Mouse (Mus musculus) kidney, adult 2 months (tissue): ENCODE data around the gene Zfp579. TPM values are rescaled to one million over a fixed set of nuclear protein-coding genes. Genes with fewer than 3 reads are reported as not detected.
"Not testable (repeated sequence)": the region's sequence is repeated elsewhere in the genome, so short reads cannot be mapped to it uniquely, and the experiment has no call there.

Experiments used
- DNase-seq: peaks from one replicate; pipeline ENCODE4 v3.0.0; 2021
- H3K27ac ChIP-seq: fragments of 200-500 bp; 2 replicates; pipeline ENCODE4 v1.5.1; 2012; ENCODE audit warnings: low read depth, low read length, control low read depth, inconsistent platforms; ENCODE audit not compliant: insufficient read depth
- H3K27me3 ChIP-seq: fragments of 200-500 bp; replicated peaks from 2 replicates; pipeline ENCODE4 v1.6.1; 2012; ENCODE audit warnings: mild to moderate bottlenecking, moderate library complexity, low read length, inconsistent platforms; ENCODE audit not compliant: control insufficient read depth, insufficient read depth
- H3K36me3 ChIP-seq: fragments of 200-500 bp; 2 replicates; pipeline ENCODE4 v1.6.1; 2012; ENCODE audit warnings: mild to moderate bottlenecking, moderate library complexity, low read length, inconsistent platforms; ENCODE audit not compliant: control insufficient read depth, insufficient read depth
- H3K4me1 ChIP-seq: fragments of 200-500 bp; 2 replicates; pipeline ENCODE4 v1.6.1; 2011; ENCODE audit warnings: low read length; ENCODE audit not compliant: control insufficient read depth, insufficient read depth
- H3K4me3 ChIP-seq: fragments of 200-500 bp; 2 replicates; pipeline ENCODE4 v1.5.1; 2011; ENCODE audit warnings: mild to moderate bottlenecking, low read depth, low read length, control low read depth; ENCODE audit not compliant: insufficient read depth
- CTCF ChIP-seq: fragments of 200-500 bp; conservative IDR thresholded peaks from 2 replicates; pipeline ENCODE4 v1.5.1; 2011; ENCODE audit warnings: low read depth, mild to moderate bottlenecking, control low read depth, low read length, moderate library complexity, mixed read lengths; ENCODE audit not compliant: insufficient read depth, insufficient read length
- POLR2A ChIP-seq: fragments of 200-500 bp; IDR thresholded peaks from one replicate; pipeline ENCODE4 v1.6.1; 2011; ENCODE audit warnings: low read depth, low read length, control low read depth
- WGBS: fragments of 180-500 bp; shearing (Covaris S2); methylation state at CpG from one replicate; pipeline ENCODE4 v1.1.7; 2018; 5-methylcytosine and 5-hydroxymethylcytosine counted together
- polyA plus RNA-seq: library from polyadenylated mRNA; depleted of rRNA; stranded (reverse); fragments of >200 nt; gene quantifications from 2 replicates; pipeline ENCODE4 v1.2.3, GENCODE M21; 2012

Gene Zfp579
- polyA plus RNA-seq, 1 experiment, result 49.9 TPM

- under 1% methylated on average over 49 of the region's 49 CpGs for whole genome bisulfite sequencing
- Histone ChIP-seq H3K4me1 (peaks cover 9% of the 10 kb centered on the region; the same call in 1 of the 2 replicates), H3K36me3 (no peaks in the 10 kb centered on the region), H3K4me3 (peak within 1 kb of the TSS; percentile 63), H3K27ac (peak within 1 kb of the TSS; percentile 93), H3K27me3 (no peaks in the 10 kb centered on the region)
- TF ChIP-seq CTCF, result no peak
- peak; percentile 83 for TF ChIP-seq POLR2A
- peak; percentile 100 for DNase-seq
Measured at GRCm38 (mm10) chr7:5020000-5020681, 24.2 kb upstream of the Zfp579 start, which contains the start of the genes Zfp865 and Ccdc106. Gene Zfp865, plus strand, starts transcription at chr7:5020376. Gene Ccdc106, plus strand, starts transcription at chr7:5020553.

GRCm38 (mm10) chr7:5019576-5019975, 23.6 kb upstream of the Zfp579 start:
- not testable (repeated sequence) for H3K27me3 ChIP-seq, H3K36me3 ChIP-seq, DNase-seq, H3K4me1 ChIP-seq
- peak overlapping the region; percentile 17 for H3K4me3 ChIP-seq
- 15% methylated on average over 8 of the region's 8 CpGs for WGBS
- peak overlapping the region; percentile 34; the same call in 1 of the 2 replicates for H3K27ac ChIP-seq

DNA sequence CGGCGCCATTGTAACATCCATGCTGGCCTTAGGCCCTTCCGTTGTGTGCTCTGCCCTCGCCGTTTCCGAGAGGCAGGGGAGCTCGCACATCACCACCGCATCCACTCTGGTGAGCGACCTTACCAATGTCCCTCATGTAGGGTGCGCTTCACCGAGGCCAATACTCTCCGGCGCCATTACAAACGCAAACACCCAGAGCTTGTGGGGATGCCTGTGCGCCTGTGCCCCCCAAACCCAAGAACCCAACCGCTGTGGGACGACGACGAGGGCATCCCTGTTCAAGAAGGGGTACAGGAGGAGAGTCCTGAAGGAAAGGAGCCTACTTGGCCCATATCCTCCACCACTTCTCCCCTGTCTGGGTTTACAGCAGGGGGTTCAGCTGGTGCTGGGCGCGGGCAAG, 22.0 kb upstream of the Zfp579 start:
- no peak overlapping the region for H3K4me3 ChIP-seq
- H3K36me3 ChIP-seq, result no peaks in the 10 kb centered on the region
- H3K27me3 ChIP-seq, result no peaks in the 10 kb centered on the region
- no peak for TF ChIP-seq POLR2A
- TF ChIP-seq CTCF, result no peak
- no peak for DNase-seq
- H3K27ac ChIP-seq, result no peak overlapping the region
- H3K4me1 ChIP-seq, result peaks cover 9% of the 10 kb centered on the region; the same call in 1 of the 2 replicates
- WGBS, result 97% methylated on average over 21 of the region's 21 CpGs

GRCm38 (mm10) chr7:5017352-5017751, 21.4 kb upstream of the Zfp579 start:
- Histone ChIP-seq H3K36me3 (no peaks in the 10 kb centered on the region), H3K4me3 (no peak overlapping the region), H3K27me3 (no peaks in the 10 kb centered on the region), H3K4me1 (peaks cover 9% of the 10 kb centered on the region; the same call in 1 of the 2 replicates), H3K27ac (no peak overlapping the region)
- no peak for TF ChIP-seq CTCF
- TF ChIP-seq POLR2A, result no peak
- WGBS, result 94% methylated on average over 16 of the region's 16 CpGs
- no peak for DNase-seq

DNA sequence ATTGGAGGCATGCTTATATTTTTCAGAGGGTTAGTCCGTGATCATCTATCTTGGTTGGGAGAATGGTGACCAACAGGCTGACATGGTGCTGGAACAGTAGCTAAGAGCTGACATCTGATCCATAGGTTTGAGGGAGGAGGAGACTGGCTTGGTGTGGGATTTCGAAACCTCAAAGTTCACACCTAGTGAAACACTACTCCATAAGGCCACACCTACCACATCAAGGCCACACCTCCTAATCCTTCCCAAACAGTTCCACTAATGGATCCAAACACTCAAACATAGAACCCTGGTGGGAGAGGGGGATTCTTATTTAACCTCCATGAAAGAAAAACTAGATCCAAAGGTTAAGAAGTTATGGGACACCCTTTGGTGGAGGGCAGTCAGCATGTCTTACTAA, 21.0 kb upstream of the Zfp579 start:
- TF ChIP-seq POLR2A, result no peak
- no peak for TF ChIP-seq CTCF
- no peak overlapping the region for H3K27ac ChIP-seq
- H3K27me3 ChIP-seq, result no peaks in the 10 kb centered on the region
- no peaks in the 10 kb centered on the region for H3K36me3 ChIP-seq
- H3K4me1 ChIP-seq, result peaks cover 9% of the 10 kb centered on the region; the same call in 1 of the 2 replicates
- H3K4me3 ChIP-seq, result no peak overlapping the region
- WGBS, result 99% methylated on average over 2 of the region's 2 CpGs
- no peak for DNase-seq

GRCm38 (mm10) chr7:5016057-5016456, 20.1 kb upstream of the Zfp579 start:
- no peaks in the 10 kb centered on the region for H3K27me3 ChIP-seq
- no peak for TF ChIP-seq CTCF
- TF ChIP-seq POLR2A, result no peak
- peak overlapping the region; percentile 83 for H3K4me3 ChIP-seq
- peak overlapping the region; percentile 87 for H3K27ac ChIP-seq
- peak; percentile 64 for DNase-seq
- no peaks in the 10 kb centered on the region for H3K36me3 ChIP-seq
- H3K4me1 ChIP-seq, result peaks cover 5% of the 10 kb centered on the region; the same call in 1 of the 2 replicates
- WGBS, result 32% methylated on average over 3 of the region's 3 CpGs

GRCm38 (mm10) chr7:5015118-5016001, 19.4 kb upstream of the Zfp579 start, which contains the start of gene Gm44973:
Gene Gm44973, plus strand, starts transcription at chr7:5015496.
- H3K4me3 ChIP-seq, result peak within 1 kb of the TSS; percentile 83
- DNase-seq, result peak; percentile 97
- WGBS, result under 1% methylated on average over 74 of the region's 76 CpGs
- TF ChIP-seq CTCF (no peak), POLR2A (peak; percentile 7)
- H3K27me3 ChIP-seq, result no peaks in the 10 kb centered on the region
- no peaks in the 10 kb centered on the region for H3K36me3 ChIP-seq
- peak within 1 kb of the TSS; percentile 100 for H3K27ac ChIP-seq
- peaks cover 5% of the 10 kb centered on the region; the same call in 1 of the 2 replicates for H3K4me1 ChIP-seq
